11 mouse cellular contexts compared by ENCODE assay signal in the genomic region with DNA sequence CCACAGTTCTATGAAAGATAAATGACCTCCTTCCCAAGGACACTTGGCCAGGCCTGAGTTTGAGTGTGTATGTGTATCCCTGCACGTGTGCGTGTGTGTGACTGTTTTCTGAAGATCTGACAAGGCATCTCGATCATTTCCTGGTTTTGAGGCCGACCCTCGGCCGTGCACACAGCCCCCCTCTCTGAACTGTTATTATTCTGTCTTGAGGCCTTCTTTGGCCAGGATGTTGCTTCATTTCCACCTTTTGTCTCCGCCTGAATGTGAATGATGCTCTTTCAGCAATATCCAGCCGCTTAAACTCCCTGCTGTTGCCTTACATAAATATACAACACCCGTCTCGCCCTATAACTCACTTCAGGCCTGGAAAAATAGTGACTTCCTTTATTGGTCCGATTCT. TPM values are rescaled to one million over a fixed set of nuclear protein-coding genes. Genes with fewer than 3 reads are reported as not detected.
A peak's percentile ranks its signal among the peaks of the same experiment; 100 is the strongest.
DNase-seq lines count a peak whose midpoint lies in the region; ATAC-seq and TF ChIP-seq lines count a peak whose summit lies in the region.
"Had no signal": no experiment of that assay in that cellular context is flagged by ENCODE, and none has a peak within 500 bp of the region (broad histone marks: within the 10 kb centered on the region; RNA-seq: fewer than 3 reads in every experiment).

No protein-coding gene starts in this region.

- DNase-seq in adrenal gland, adult (ENCODE audit: inconsistent age in 2 of 2, low spot score in 1 of 2): peak; percentile 63 to 75
- no peak for DNase-seq in adrenal gland, postnatal 4 days (ENCODE audit: low spot score in 2 of 2)
- DNase-seq in heart, adult 2 months: peak; percentile 38 to 70
- DNase-seq in lung, postnatal 25 days (ENCODE audit: low spot score): peak; percentile 52
- DNase-seq in layer of hippocampus, adult 9-10 months (ENCODE audit: low spot score): no peak
- no peak for DNase-seq in cerebellum, adult 18-20 months
- DNase-seq: thymus, postnatal 25 days had no signal

- peaks cover 5% of the 10 kb centered on the region for H3K4me1 ChIP-seq in heart, adult 2 months (ENCODE audit: control insufficient read depth, insufficient read depth, low read length)
- H3K4me1 ChIP-seq in kidney, embryonic 14.5 days (ENCODE audit: control insufficient read depth, insufficient read depth, low read length): peaks cover 13% of the 10 kb centered on the region

- no peak for TF ChIP-seq CTCF in heart, adult 2 months (IDR thresholded peaks at IDR 0.05)

- intact Hi-C loops in heart, adult 2 months (cut with DNase I): loop anchor here (2.0 to 10.0 kb wide), 5 partner anchors 61 to 393 kb away; no protein-coding TSS in a partner anchor

- no peaks in the 10 kb centered on the region for H3K79me2 ChIP-seq in heart, adult 2 months (replicated peaks; ENCODE audit: control insufficient read depth, insufficient read depth, low read length)

- ATAC-seq in kidney, embryonic 14.5 days (ENCODE audit: low FRiP score, low TSS enrichment): peak; percentile 69
- no peak for ATAC-seq in erythroid progenitor cell, adult 5-6 weeks (replicated peaks; ENCODE audit: low FRiP score, poor library complexity, severe bottlenecking)

- no peaks in the 10 kb centered on the region for H3K27me3 ChIP-seq in heart, adult 2 months (ENCODE audit: control insufficient read depth, insufficient read depth, low read length)
- H3K27me3 ChIP-seq in kidney, embryonic 14.5 days (ENCODE audit: control insufficient read depth, insufficient read depth, low read length): no peaks in the 10 kb centered on the region

- TF ChIP-seq POLR2A in heart, adult 2 months (IDR thresholded peaks at IDR 0.05; ENCODE audit: insufficient read depth, low read depth, low read length): 0 out of 2 replicates have a peak, but pooled peaks have one; percentile 25

- 30% methylated on average over 11 of the region's 11 CpGs for WGBS in heart, adult 2 months
- WGBS in kidney, embryonic 14.5 days: 16% methylated on average over 11 of the region's 11 CpGs

- H3K4me2 ChIP-seq in kidney, embryonic 14.5 days (replicated peaks; ENCODE audit: low read depth, low read length): no peak overlapping the region

- peaks cover 4% of the 10 kb centered on the region for H3K36me3 ChIP-seq in heart, adult 2 months (ENCODE audit: control insufficient read depth, insufficient read depth, low read length)
- H3K36me3 ChIP-seq in kidney, embryonic 14.5 days (ENCODE audit: control insufficient read depth, insufficient read depth, low read length): no peaks in the 10 kb centered on the region

- H3K9me3 ChIP-seq in kidney, embryonic 14.5 days (ENCODE audit: control insufficient read depth, low read length): no peaks in the 10 kb centered on the region

- TF ChIP-seq EP300 in heart, adult 2 months (IDR thresholded peaks at IDR 0.05; ENCODE audit: insufficient read depth, low read depth, low read length): peak; percentile 77; the same call in 1 of the 2 replicates

- no peak overlapping the region for H3K4me3 ChIP-seq in heart, adult 2 months
- H3K4me3 ChIP-seq in kidney, embryonic 14.5 days (ENCODE audit: low read length): no peak overlapping the region

- no peak overlapping the region for H3K9ac ChIP-seq in heart, adult 2 months (ENCODE audit: low read depth, low read length)
- H3K9ac ChIP-seq in kidney, embryonic 14.5 days (ENCODE audit: low read depth, low read length): no peak overlapping the region

- H3K27ac ChIP-seq in heart, adult 2 months: peak overlapping the region; percentile 60
- peak overlapping the region; percentile 72 for H3K27ac ChIP-seq in kidney, embryonic 14.5 days (ENCODE audit: low read depth, low read length)

RNA-seq across cellular contexts. Expression of gene Gm10295, which starts 39.9 kb away (rescaled TPM):
- not detected for total RNA-seq in adrenal gland, postnatal 4 days (2021)
- total RNA-seq in heart, adult 2 months (2021): not detected
- not detected in 2 replicates for polyA plus RNA-seq in heart, adult 2 months (2012; rRNA removed)
- 0.10 TPM in 1 of 2 replicates, not detected in the other for polyA plus RNA-seq in kidney, embryonic 14.5 days (2014; fragmentation: Nextera tagmentation; extraction: Ambion mirVana)
- total RNA-seq in erythroid progenitor cell, adult 5-6 weeks (2015; ENCODE audit: low replicate concordance): not detected in 2 replicates
- not detected in 2 replicates for total RNA-seq in erythroid progenitor cell, adult 5-6 weeks (2017; ENCODE audit: low replicate concordance)
- total RNA-seq: left cerebral cortex, postnatal 25 days had no signal
- polyA plus RNA-seq: neural tube, embryonic 14.5 days had no signal

Comparison
In these comparisons a context has a peak if more than half of its experiments do, and no peak if none do; other contexts are left out.
1. DNase-seq: peak in adrenal gland, adult (2 of 2), heart, adult 2 months (2 of 2) and lung, postnatal 25 days (single experiment); none in adrenal gland, postnatal 4 days (0 of 2), layer of hippocampus, adult 9-10 months (single experiment) and cerebellum, adult 18-20 months (0 of 2).